Mouse (Mus musculus) embryonic facial prominence, embryonic 13.5 days (tissue): ENCODE data around the gene Prkcg. TPM values are rescaled to one million over a fixed set of nuclear protein-coding genes. Genes with fewer than 3 reads are reported as not detected.

Experiments
- ATAC-seq: fragments of 200-750 bp; cut with Nextera tagmentation; 2 replicates; pipeline ENCODE4 v1.8.0; 2017; ENCODE audit warnings: low read depth; ENCODE audit not compliant: insufficient number of reproducible peaks, insufficient read depth, low FRiP score, low TSS enrichment
- H3K27ac ChIP-seq: fragments of 300-500 bp; sonication (generic); 2 replicates; pipeline ENCODE4 v1.5.1; 2015; ENCODE audit warnings: moderate library complexity, mild to moderate bottlenecking, inconsistent platforms
- H3K27me3 ChIP-seq: fragments of 300-500 bp; sonication (generic); 2 replicates; pipeline ENCODE4 v1.6.1; 2015; ENCODE audit warnings: mild to moderate bottlenecking, inconsistent platforms
- H3K36me3 ChIP-seq: fragments of 300-500 bp; sonication (generic); 2 replicates; pipeline ENCODE4 v1.6.1; 2015; ENCODE audit warnings: mild to moderate bottlenecking, inconsistent platforms
- H3K4me1 ChIP-seq: fragments of 300-500 bp; sonication (generic); 2 replicates; pipeline ENCODE4 v1.6.1; 2015; ENCODE audit warnings: inconsistent platforms
- H3K4me2 ChIP-seq: fragments of 300-500 bp; sonication (generic); 2 replicates; pipeline ENCODE4 v1.6.1; 2015; ENCODE audit warnings: moderate library complexity, mild to moderate bottlenecking, inconsistent platforms
- H3K4me3 ChIP-seq: fragments of 300-500 bp; sonication (generic); 2 replicates; pipeline ENCODE4 v1.5.1; 2015; ENCODE audit warnings: mild to moderate bottlenecking, inconsistent platforms
- H3K9ac ChIP-seq: fragments of 300-500 bp; sonication (generic); 2 replicates; pipeline ENCODE4 v1.6.1; 2015; ENCODE audit warnings: mild to moderate bottlenecking, inconsistent platforms
- H3K9me3 ChIP-seq: fragments of 300-500 bp; sonication (generic); 2 replicates; pipeline ENCODE4 v1.6.1; 2016; ENCODE audit warnings: inconsistent platforms
- WGBS: fragments of 180-500 bp; shearing (Covaris S2); methylation state at CpG from one replicate; pipeline ENCODE4 v1.1.7; 2015; ENCODE audit warnings: mixed read lengths; 5-methylcytosine and 5-hydroxymethylcytosine counted together
- polyA plus RNA-seq: library from polyadenylated mRNA; unstranded; fragments of >200 nt; fragmentation: Nextera tagmentation; extraction: Ambion mirVana; gene quantifications from 2 replicates; pipeline ENCODE4 v1.2.1, GENCODE M21; 2015

Prkcg gene
- polyA plus RNA-seq, 1 experiment from 2014 or later = 0.17 TPM

GRCm38 (mm10) chr7:3347366-3348287 is 58.6 kb downstream of the Prkcg start:
- no peak overlapping the region for H3K27ac ChIP-seq
- H3K27me3 ChIP-seq = no peaks in the 10 kb centered on the region
- no peak overlapping the region for H3K4me3 ChIP-seq
- H3K9ac ChIP-seq = no peak overlapping the region
- ATAC-seq = no peak
- no peaks in the 10 kb centered on the region for H3K9me3 ChIP-seq
- H3K36me3 ChIP-seq = peaks cover 80% of the 10 kb centered on the region
- no peaks in the 10 kb centered on the region for H3K4me1 ChIP-seq
- WGBS = 50% methylated on average over 20 of the region's 20 CpGs
- no peak overlapping the region for H3K4me2 ChIP-seq

GRCm38 (mm10) chr7:3348326-3348725 is 59.3 kb downstream of the Prkcg start:
- Histone ChIP-seq H3K4me1 (no peaks in the 10 kb centered on the region), H3K36me3 (peaks cover 74% of the 10 kb centered on the region), H3K27me3 (no peaks in the 10 kb centered on the region), H3K9me3 (no peaks in the 10 kb centered on the region), H3K4me3 (no peak overlapping the region), H3K4me2 (no peak overlapping the region), H3K27ac (no peak overlapping the region), H3K9ac (no peak overlapping the region)
- no peak for ATAC-seq
- WGBS = 58% methylated on average over 5 of the region's 5 CpGs

DNA sequence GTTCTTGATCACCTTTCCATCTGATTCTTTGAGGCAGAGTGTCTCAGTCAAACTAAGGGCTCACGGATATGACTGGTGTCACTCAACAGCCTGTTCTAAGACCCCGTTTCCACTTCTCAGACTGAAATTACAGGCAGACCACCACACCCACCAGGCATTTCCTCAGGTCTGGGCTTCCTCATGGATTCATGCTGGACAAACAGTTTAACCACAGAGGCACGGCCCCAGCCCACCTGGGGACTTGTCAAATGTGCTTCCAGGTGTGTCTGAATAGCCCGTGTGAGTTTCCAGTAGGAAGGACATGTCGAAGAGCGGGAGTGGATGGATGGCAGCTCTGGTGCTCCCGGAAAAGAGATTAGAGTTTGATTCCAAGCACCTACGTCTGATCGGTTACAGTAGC is 60.8 kb downstream of the Prkcg start:
- Histone ChIP-seq H3K9me3 (no peaks in the 10 kb centered on the region), H3K4me2 (no peak overlapping the region), H3K4me3 (no peak overlapping the region), H3K36me3 (peaks cover 71% of the 10 kb centered on the region), H3K27ac (no peak overlapping the region), H3K27me3 (no peaks in the 10 kb centered on the region), H3K4me1 (no peaks in the 10 kb centered on the region), H3K9ac (no peak overlapping the region)
- 90% methylated on average over 9 of the region's 9 CpGs for WGBS
- ATAC-seq = no peak

DNA sequence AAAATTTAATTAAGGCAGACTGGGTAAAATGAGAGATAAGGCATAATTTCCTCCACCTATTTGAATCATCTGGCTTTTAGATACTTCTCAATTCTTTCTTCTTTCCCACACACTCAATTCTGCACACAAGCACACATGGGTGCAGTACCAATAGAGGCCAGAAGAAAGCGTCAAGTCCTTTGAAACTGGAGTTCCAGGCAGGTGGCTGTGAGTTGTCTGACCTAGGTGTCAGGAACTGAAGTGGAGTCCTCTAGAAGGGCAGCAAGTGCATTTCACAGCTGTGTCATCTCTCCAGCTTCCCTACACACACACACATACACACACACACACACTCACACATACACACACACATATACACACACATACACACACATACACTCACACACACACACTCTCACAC is 62.6 kb downstream of the Prkcg start:
- Histone ChIP-seq H3K9me3 (no peaks in the 10 kb centered on the region), H3K36me3 (peaks cover 70% of the 10 kb centered on the region), H3K27ac (no peak overlapping the region), H3K4me3 (no peak overlapping the region), H3K9ac (no peak overlapping the region), H3K27me3 (no peaks in the 10 kb centered on the region), H3K4me2 (no peak overlapping the region), H3K4me1 (no peaks in the 10 kb centered on the region)
- ATAC-seq = no peak
- WGBS = 92% methylated on average over 1 of the region's 1 CpGs

DNA sequence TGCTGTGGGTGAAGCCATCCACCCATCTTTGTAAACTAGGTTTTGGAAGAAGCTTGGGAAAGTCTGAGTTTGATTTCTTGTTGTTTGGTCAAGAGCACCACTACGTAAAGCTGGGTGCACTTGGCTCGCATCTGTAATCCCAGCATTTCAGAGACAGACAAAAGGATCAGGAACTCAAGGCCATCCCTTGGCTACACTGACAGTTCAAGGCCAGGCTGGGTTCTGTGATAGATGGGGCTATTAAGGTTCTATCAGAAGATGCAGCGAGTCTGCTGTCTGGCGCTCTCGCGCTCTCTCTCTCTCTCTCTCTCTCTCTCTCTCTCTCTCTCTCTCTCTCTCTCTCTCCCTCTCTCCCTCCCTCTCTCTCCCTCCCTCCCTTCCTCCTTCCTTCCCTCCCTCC is 65.9 kb downstream of the Prkcg start:
- H3K27ac ChIP-seq = no peak overlapping the region
- no peak overlapping the region for H3K4me2 ChIP-seq
- no peak for ATAC-seq
- H3K4me3 ChIP-seq = no peak overlapping the region
- H3K9ac ChIP-seq = no peak overlapping the region
- H3K36me3 ChIP-seq = peaks cover 54% of the 10 kb centered on the region
- no peaks in the 10 kb centered on the region for H3K4me1 ChIP-seq
- WGBS = 93% methylated on average over 6 of the region's 6 CpGs
- no peaks in the 10 kb centered on the region for H3K9me3 ChIP-seq
- H3K27me3 ChIP-seq = no peaks in the 10 kb centered on the region

GRCm38 (mm10) chr7:3360678-3361077 is 71.7 kb downstream of the Prkcg start:
- Histone ChIP-seq H3K9me3 (no peaks in the 10 kb centered on the region), H3K4me3 (no peak overlapping the region), H3K36me3 (peaks cover 59% of the 10 kb centered on the region), H3K27me3 (peaks cover 3% of the 10 kb centered on the region), H3K9ac (no peak overlapping the region), H3K4me2 (no peak overlapping the region), H3K27ac (no peak overlapping the region), H3K4me1 (no peaks in the 10 kb centered on the region)
- 94% methylated on average over 1 of the region's 1 CpGs for WGBS
- no peak for ATAC-seq

DNA sequence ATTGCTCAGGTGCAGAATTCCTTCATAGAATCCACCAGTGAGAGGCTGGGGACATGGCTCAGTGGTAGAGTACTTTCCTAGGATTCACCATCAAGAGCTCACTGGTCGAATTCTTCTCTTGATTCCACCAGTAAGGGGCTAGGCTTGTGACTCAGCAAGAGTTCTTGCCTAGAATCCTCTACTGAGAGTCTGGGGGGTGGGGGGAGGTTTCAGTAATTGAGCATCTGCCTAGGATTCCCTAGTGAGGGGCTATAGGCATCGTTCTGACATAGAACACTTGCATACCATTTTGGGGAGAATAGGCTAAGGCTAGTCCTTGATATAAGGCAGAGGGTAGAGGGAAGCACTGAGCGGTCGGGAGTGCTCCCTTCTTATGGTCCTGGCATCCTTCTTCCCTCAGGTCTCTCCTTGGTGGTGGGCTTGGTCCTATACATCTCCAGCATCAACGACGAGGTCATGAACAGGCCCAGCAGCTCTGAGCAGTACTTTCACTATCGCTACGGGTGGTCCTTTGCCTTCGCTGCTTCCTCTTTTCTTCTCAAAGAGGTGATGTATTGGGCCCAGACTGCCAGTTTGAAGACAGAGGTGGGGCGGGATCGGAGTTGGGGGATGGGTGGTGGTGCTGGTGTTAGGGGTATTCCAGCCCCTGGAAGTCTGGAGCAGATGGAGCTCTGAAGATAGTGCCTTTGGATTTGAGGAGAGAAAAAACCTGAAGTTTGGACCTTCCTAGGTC is 76.7 kb downstream of the Prkcg start:
- H3K4me3 ChIP-seq = no peak overlapping the region
- peaks cover 24% of the 10 kb centered on the region for H3K27me3 ChIP-seq
- no peaks in the 10 kb centered on the region for H3K9me3 ChIP-seq
- H3K9ac ChIP-seq = no peak overlapping the region
- H3K36me3 ChIP-seq = peaks cover 42% of the 10 kb centered on the region
- H3K4me1 ChIP-seq = peaks cover 8% of the 10 kb centered on the region
- H3K27ac ChIP-seq = no peak overlapping the region
- 48% methylated on average over 11 of the region's 11 CpGs for WGBS
- ATAC-seq = no peak
- no peak overlapping the region for H3K4me2 ChIP-seq

- peak overlapping the region; percentile 52 for H3K4me2 ChIP-seq
- H3K4me3 ChIP-seq = 0 out of 2 replicates have a peak overlapping the region, but pooled peaks have one; percentile 11
- 15% methylated on average over 42 of the region's 42 CpGs for WGBS
- no peak overlapping the region for H3K27ac ChIP-seq
- peaks cover 24% of the 10 kb centered on the region for H3K27me3 ChIP-seq
- H3K9ac ChIP-seq = no peak overlapping the region; the same call in 1 of the 2 replicates
- H3K4me1 ChIP-seq = peaks cover 8% of the 10 kb centered on the region
- ATAC-seq = no peak
- H3K9me3 ChIP-seq = no peaks in the 10 kb centered on the region
- peaks cover 32% of the 10 kb centered on the region for H3K36me3 ChIP-seq
These were observed 77.9 kb downstream of the Prkcg start for GRCm38 (mm10) chr7:3366705-3367516.

GRCm38 (mm10) chr7:3367569-3367968 is 78.6 kb downstream of the Prkcg start:
- ATAC-seq = peak; percentile 20; the same call in 1 of the 2 replicates

GRCm38 (mm10) chr7:3368311-3368710 is 79.3 kb downstream of the Prkcg start:
- 27% methylated on average over 12 of the region's 12 CpGs for WGBS
- Histone ChIP-seq H3K4me2 (0 out of 2 replicates have a peak overlapping the region, but pooled peaks have one; percentile 52), H3K27ac (no peak overlapping the region), H3K27me3 (peaks cover 24% of the 10 kb centered on the region), H3K9me3 (no peaks in the 10 kb centered on the region), H3K4me3 (no peak overlapping the region), H3K4me1 (peaks cover 8% of the 10 kb centered on the region), H3K9ac (no peak overlapping the region), H3K36me3 (peaks cover 27% of the 10 kb centered on the region)
- ATAC-seq = no peak

More at GRCm38 (mm10) chr7:3367569-3367968, 78.6 kb downstream of the Prkcg start:
- Histone ChIP-seq H3K27ac (no peak overlapping the region), H3K4me3 (peak overlapping the region; percentile 23), H3K9ac (no peak overlapping the region; the same call in 1 of the 2 replicates), H3K9me3 (no peaks in the 10 kb centered on the region), H3K36me3 (peaks cover 27% of the 10 kb centered on the region), H3K4me1 (peaks cover 8% of the 10 kb centered on the region), H3K4me2 (peak overlapping the region; percentile 52), H3K27me3 (peaks cover 24% of the 10 kb centered on the region)
- WGBS = 10% methylated on average over 10 of the region's 11 CpGs

- Histone ChIP-seq H3K36me3 (peaks cover 25% of the 10 kb centered on the region), H3K4me2 (no peak overlapping the region), H3K27me3 (peaks cover 24% of the 10 kb centered on the region), H3K4me1 (peaks cover 8% of the 10 kb centered on the region), H3K9me3 (no peaks in the 10 kb centered on the region), H3K9ac (no peak overlapping the region), H3K4me3 (no peak overlapping the region), H3K27ac (no peak overlapping the region)
- WGBS = 72% methylated on average over 6 of the region's 6 CpGs
- ATAC-seq = no peak
These were observed 80.2 kb downstream of the Prkcg start for GRCm38 (mm10) chr7:3369189-3369588.
